Mouse (Mus musculus) E14TG2a.4 (cell line): ENCODE results near the gene Olfr9.

Experiments
- H3K27me3 ChIP-seq: 2 replicates; pipeline ENCODE4 v1.6.1; 2014; ENCODE audit warnings: low read length, control low read depth; ENCODE audit not compliant: insufficient read depth
- H3K36me3 ChIP-seq: 2 replicates; pipeline ENCODE4 v1.6.1; 2014; ENCODE audit warnings: low read length, control low read depth; ENCODE audit not compliant: insufficient read depth
- H3K4me1 ChIP-seq: replicated peaks from 2 replicates; pipeline ENCODE4 v1.6.1; 2014; ENCODE audit warnings: low read depth, low read length, control low read depth
- H3K4me3 ChIP-seq: replicated peaks from 2 replicates; pipeline ENCODE4 v1.5.1; 2014; ENCODE audit warnings: mild to moderate bottlenecking, low read length
- H3K9me3 ChIP-seq: 2 replicates; pipeline ENCODE4 v1.6.1; 2014; ENCODE audit warnings: low read length, control low read depth
- CTCF ChIP-seq: conservative IDR thresholded peaks from 2 replicates; pipeline ENCODE4 v1.5.1; 2014; ENCODE audit warnings: low read length
- NANOG ChIP-seq: IDR thresholded peaks from 2 replicates; pipeline ENCODE4 v1.6.1; 2014; ENCODE audit warnings: borderline replicate concordance, low read length, mixed read lengths
- POU5F1 ChIP-seq: IDR thresholded peaks from 2 replicates; pipeline ENCODE4 v1.6.1; 2014; ENCODE audit warnings: low read length, borderline replicate concordance

Gene Olfr9

DNA sequence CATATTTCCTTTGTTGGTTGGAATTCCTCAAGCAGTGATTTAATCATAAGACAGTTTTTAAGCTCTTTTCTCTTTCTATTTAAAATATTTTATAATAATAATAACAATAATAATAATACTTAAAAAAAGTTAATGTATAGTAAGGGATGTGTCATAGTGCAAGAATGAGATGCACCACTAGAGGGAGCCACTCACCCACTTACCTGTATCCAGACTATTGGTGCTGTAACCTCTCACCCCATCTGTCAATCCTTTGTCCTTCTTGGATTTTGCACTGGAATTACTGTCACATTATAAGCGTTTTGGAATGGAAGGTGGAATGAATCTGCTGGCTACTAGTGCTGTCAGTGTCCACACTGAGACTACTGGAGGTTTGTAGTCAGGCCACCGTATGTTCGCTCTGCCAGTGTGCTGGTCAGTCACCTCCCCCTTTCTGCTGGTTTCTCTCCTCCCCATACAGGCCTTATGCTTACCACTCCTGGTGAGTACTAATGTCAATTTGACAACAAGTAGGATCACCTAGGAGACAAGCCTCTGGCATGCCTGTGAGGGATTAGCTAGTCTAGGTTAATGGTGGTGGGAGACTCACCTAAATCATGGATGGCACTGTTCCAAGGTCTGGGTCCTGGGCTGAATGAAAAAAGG lies 36.9 kb downstream of the Olfr9 start:
- no peaks in the 10 kb centered on the region for H3K4me1 ChIP-seq
- no peaks in the 10 kb centered on the region for H3K36me3 ChIP-seq
- TF ChIP-seq CTCF, result peak; percentile 68
- no peak for TF ChIP-seq NANOG
- no peak overlapping the region for H3K4me3 ChIP-seq
- H3K27me3 ChIP-seq, result no peaks in the 10 kb centered on the region
- peaks cover 15% of the 10 kb centered on the region for H3K9me3 ChIP-seq

DNA sequence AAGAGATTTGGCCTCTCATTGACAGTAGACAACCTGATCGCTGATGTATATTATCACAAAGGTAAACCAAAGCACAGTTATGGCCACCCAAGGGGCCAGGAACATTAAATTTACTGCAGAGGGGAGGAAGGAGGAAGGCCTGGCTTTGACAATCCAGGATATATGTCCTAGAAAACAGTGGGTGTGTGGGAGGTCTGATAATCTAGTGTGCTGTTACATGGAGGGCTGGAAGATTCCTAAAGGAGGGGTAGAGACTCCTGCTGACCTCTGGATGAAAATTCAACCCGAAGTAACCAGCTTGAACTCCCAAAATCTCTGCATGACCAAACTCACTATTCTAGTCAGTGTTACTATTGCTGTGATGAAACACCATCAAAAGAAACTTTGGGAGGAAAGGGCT lies 39.1 kb downstream of the Olfr9 start:
- Histone ChIP-seq H3K9me3 (no peaks in the 10 kb centered on the region), H3K4me1 (no peaks in the 10 kb centered on the region), H3K4me3 (no peak overlapping the region), H3K36me3 (no peaks in the 10 kb centered on the region), H3K27me3 (no peaks in the 10 kb centered on the region)
- TF ChIP-seq POU5F1 (no peak), CTCF (no peak), NANOG (no peak)

DNA sequence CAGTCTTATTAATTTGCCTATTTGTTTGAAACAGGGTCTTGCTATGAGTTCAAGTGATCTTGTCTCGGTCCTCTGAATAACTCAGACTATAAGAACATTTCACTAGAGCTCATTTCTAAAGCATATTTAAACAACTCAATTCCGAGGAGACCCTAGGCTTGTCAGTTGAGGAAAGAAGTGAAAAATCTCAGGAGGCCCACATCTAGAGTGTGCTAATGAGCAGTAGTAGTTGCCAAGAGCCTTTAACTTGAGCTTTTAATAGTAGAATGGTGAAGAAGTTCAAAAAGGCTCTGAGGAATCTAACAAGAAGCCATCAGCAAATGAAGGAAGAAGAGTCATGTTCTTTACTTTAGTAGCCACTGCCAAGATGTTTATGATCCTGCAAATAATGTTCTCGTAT lies 50.6 kb downstream of the Olfr9 start, which contains the start of gene Olfr764-ps1:
TSS of gene Olfr764-ps1 (minus strand) at position 101 of the 400 bp plus-strand sequence.
- peaks cover 39% of the 10 kb centered on the region for H3K9me3 ChIP-seq
- no peak within 1 kb of the TSS for H3K4me3 ChIP-seq
- no peaks in the 10 kb centered on the region for H3K36me3 ChIP-seq
- TF ChIP-seq POU5F1 (no peak), NANOG (no peak), CTCF (no peak)
- no peaks in the 10 kb centered on the region for H3K4me1 ChIP-seq
- H3K27me3 ChIP-seq, result no peaks in the 10 kb centered on the region
